Mouse (Mus musculus) heart, embryonic 16.5 days (tissue): Measurements from ENCODE around the gene Gnaq. TPM values are rescaled to one million over a fixed set of nuclear protein-coding genes. Genes with fewer than 3 reads are reported as not detected.

Source experiments
- ATAC-seq: fragments of 200-750 bp; cut with Nextera tagmentation; replicated peaks from 2 replicates; pipeline ENCODE4 v1.8.0; 2017; ENCODE audit warnings: moderate number of reproducible peaks; ENCODE audit not compliant: insufficient read depth, low FRiP score; ENCODE audit errors: extremely low read depth
- H3K27ac ChIP-seq: fragments of 300-500 bp; sonication (generic); 2 replicates; pipeline ENCODE4 v1.5.1; 2014; ENCODE audit warnings: mild to moderate bottlenecking, low read length, control low read depth, moderate library complexity
- H3K27me3 ChIP-seq: fragments of 300-500 bp; sonication (generic); 2 replicates; pipeline ENCODE4 v1.6.1; 2014; ENCODE audit warnings: low read length, mixed read lengths; ENCODE audit not compliant: control insufficient read depth, insufficient read depth
- H3K36me3 ChIP-seq: fragments of 300-500 bp; sonication (generic); 2 replicates; pipeline ENCODE4 v1.6.1; 2014; ENCODE audit not compliant: control insufficient read depth, insufficient read depth
- H3K4me1 ChIP-seq: fragments of 300-500 bp; sonication (generic); 2 replicates; pipeline ENCODE4 v1.6.1; 2014; ENCODE audit warnings: low read length, mixed read lengths; ENCODE audit not compliant: control insufficient read depth, insufficient read depth
- H3K4me2 ChIP-seq: fragments of 300-500 bp; sonication (generic); 2 replicates; pipeline ENCODE4 v1.6.1; 2014; ENCODE audit warnings: low read depth, mild to moderate bottlenecking, control low read depth, low read length
- H3K4me3 ChIP-seq: fragments of 300-500 bp; sonication (generic); 2 replicates; pipeline ENCODE4 v1.5.1; 2014; ENCODE audit warnings: mild to moderate bottlenecking, control low read depth, low read length
- H3K9ac ChIP-seq: fragments of 300-500 bp; sonication (generic); 2 replicates; pipeline ENCODE4 v1.6.1; 2014; ENCODE audit warnings: low read length, control low read depth
- H3K9me3 ChIP-seq: fragments of 300-500 bp; sonication (generic); replicated peaks from 2 replicates; pipeline ENCODE4 v1.6.1; 2016; ENCODE audit warnings: low read length; ENCODE audit not compliant: control insufficient read depth
- whole genome bisulfite sequencing: fragments of 180-500 bp; shearing (Covaris S2); extraction: QIAGEN DNeasy Blood & Tissue Kit; methylation state at CpG from one replicate; pipeline ENCODE4 v1.1.7; 2014; 5-methylcytosine and 5-hydroxymethylcytosine counted together
- polyA plus RNA-seq: library from polyadenylated mRNA; unstranded; fragments of >200 nt; fragmentation: Nextera tagmentation; extraction: Ambion mirVana; gene quantifications from 2 replicates; pipeline ENCODE4 v1.2.1, GENCODE M21; 2015

Gene Gnaq
- polyA plus RNA-seq, 1 experiment from 2014 or later: 20.5 TPM

DNA sequence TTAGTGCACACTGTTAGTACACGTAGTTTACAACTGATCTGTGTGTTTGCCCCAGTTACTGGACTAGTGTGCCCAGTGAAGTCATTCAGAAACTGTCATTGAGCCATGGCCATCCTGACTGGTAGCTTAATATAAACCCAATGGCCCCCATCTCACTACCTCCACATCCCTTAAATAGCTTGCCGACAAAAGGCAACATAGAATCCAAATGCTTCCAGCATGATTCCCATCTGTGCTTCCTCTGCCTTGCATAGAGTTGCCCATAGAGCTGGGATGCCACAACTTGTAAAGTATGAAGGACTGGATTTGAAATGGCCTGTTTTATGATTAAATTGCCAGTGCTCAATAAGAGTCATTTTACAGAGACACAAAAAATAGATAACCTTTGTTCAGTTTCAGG, 212.9 kb downstream of the Gnaq start:
- Histone ChIP-seq H3K4me1 (no peaks in the 10 kb centered on the region), H3K9ac (no peak overlapping the region), H3K27me3 (no peaks in the 10 kb centered on the region), H3K4me3 (no peak overlapping the region), H3K4me2 (no peak overlapping the region), H3K27ac (no peak overlapping the region), H3K9me3 (no peaks in the 10 kb centered on the region), H3K36me3 (no peaks in the 10 kb centered on the region)
- ATAC-seq: no peak
- 83% methylated on average over 2 of the region's 2 CpGs for WGBS

- Histone ChIP-seq H3K9ac (no peak overlapping the region), H3K4me3 (no peak overlapping the region), H3K9me3 (no peaks in the 10 kb centered on the region), H3K36me3 (no peaks in the 10 kb centered on the region), H3K27ac (no peak overlapping the region), H3K27me3 (no peaks in the 10 kb centered on the region), H3K4me2 (no peak overlapping the region), H3K4me1 (no peaks in the 10 kb centered on the region)
- 84% methylated on average over 3 of the region's 3 CpGs for WGBS
- no peak for ATAC-seq
Observed at GRCm38 (mm10) chr19:16347037-16347436, 214.4 kb downstream of the Gnaq start.

- no peak for ATAC-seq
- no peaks in the 10 kb centered on the region for H3K9me3 ChIP-seq
- no peak overlapping the region for H3K4me3 ChIP-seq
- H3K27me3 ChIP-seq: no peaks in the 10 kb centered on the region
- H3K9ac ChIP-seq: no peak overlapping the region
- no peak overlapping the region for H3K4me2 ChIP-seq
- H3K36me3 ChIP-seq: no peaks in the 10 kb centered on the region
- H3K4me1 ChIP-seq: no peaks in the 10 kb centered on the region
- no peak overlapping the region for H3K27ac ChIP-seq
Observed at GRCm38 (mm10) chr19:16353701-16354136, 221.1 kb downstream of the Gnaq start.

DNA sequence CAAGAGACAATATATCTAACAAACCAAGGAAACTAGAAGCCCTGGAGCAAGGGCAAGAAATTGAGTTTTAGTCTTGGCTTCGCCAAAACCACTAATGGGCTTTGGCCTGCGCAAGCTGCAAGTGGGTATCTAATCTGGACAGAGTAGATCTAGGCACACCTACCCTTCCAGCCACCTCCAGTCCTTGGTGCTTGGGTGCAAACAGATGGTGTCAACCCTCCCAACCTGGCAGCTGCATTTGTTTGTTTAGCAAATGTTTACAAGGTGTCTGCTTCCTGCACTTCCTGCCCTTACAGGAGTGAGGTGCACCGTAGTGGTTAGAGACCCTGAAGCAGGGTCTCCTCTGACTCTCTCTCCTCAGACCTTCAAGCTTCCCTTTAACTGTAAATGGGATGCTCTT, 225.5 kb downstream of the Gnaq start:
- no peak overlapping the region for H3K4me2 ChIP-seq
- WGBS: 80% methylated on average over 3 of the region's 3 CpGs
- no peak overlapping the region for H3K9ac ChIP-seq
- H3K4me1 ChIP-seq: no peaks in the 10 kb centered on the region
- no peak overlapping the region for H3K27ac ChIP-seq
- no peaks in the 10 kb centered on the region for H3K27me3 ChIP-seq
- no peaks in the 10 kb centered on the region for H3K9me3 ChIP-seq
- H3K4me3 ChIP-seq: no peak overlapping the region
- 0 out of 2 replicates have a peak, but pooled peaks cover 5% of the 10 kb centered on the region for H3K36me3 ChIP-seq
- no peak for ATAC-seq

- Histone ChIP-seq H3K9me3 (no peaks in the 10 kb centered on the region), H3K36me3 (0 out of 2 replicates have a peak, but pooled peaks cover 5% of the 10 kb centered on the region), H3K4me1 (no peaks in the 10 kb centered on the region), H3K9ac (no peak overlapping the region), H3K4me3 (no peak overlapping the region), H3K27me3 (no peaks in the 10 kb centered on the region), H3K27ac (no peak overlapping the region), H3K4me2 (no peak overlapping the region)
- ATAC-seq: no peak
- 68% methylated on average over 5 of the region's 5 CpGs for WGBS
Observed at GRCm38 (mm10) chr19:16358905-16359304, 226.3 kb downstream of the Gnaq start.

DNA sequence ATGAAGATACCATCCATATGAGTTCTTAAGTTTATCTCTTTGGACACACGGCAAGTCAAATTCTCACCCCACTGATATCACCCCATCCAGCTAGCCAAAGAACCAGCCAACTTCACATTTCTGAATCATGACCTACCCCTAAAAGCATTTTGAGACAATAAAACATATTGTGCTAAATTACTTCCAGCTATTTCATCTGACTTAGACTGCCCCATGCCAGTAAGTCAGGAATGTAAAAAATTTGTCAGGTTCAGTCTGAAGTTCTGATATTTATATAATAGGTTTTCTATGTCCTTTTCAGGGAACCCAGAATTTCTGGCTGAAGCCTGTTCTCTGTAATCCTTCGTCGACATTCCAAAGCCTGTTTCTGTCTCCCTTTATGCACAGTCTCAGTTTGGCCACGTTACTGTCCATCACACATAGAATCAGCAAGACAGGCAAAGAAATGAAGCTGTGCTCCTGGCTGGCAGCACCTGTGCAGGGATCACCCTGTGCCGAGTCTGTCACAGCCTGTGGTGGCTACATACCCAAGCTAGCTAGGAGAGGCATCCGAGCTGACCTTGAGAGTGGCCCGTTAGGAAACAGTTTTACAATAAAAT, 233.9 kb downstream of the Gnaq start:
- no peak overlapping the region for H3K9ac ChIP-seq
- H3K36me3 ChIP-seq: 0 out of 2 replicates have a peak, but pooled peaks cover 5% of the 10 kb centered on the region
- no peak overlapping the region for H3K4me3 ChIP-seq
- H3K27me3 ChIP-seq: no peaks in the 10 kb centered on the region
- no peak for ATAC-seq
- H3K9me3 ChIP-seq: no peaks in the 10 kb centered on the region
- H3K4me1 ChIP-seq: peaks cover 12% of the 10 kb centered on the region
- no peak overlapping the region for H3K4me2 ChIP-seq
- 57% methylated on average over 7 of the region's 7 CpGs for whole genome bisulfite sequencing
- H3K27ac ChIP-seq: no peak overlapping the region

- Histone ChIP-seq H3K4me1 (peaks cover 16% of the 10 kb centered on the region), H3K9ac (no peak overlapping the region), H3K36me3 (0 out of 2 replicates have a peak, but pooled peaks cover 2% of the 10 kb centered on the region), H3K9me3 (no peaks in the 10 kb centered on the region), H3K27ac (no peak overlapping the region), H3K4me2 (no peak overlapping the region), H3K4me3 (no peak overlapping the region), H3K27me3 (no peaks in the 10 kb centered on the region)
- ATAC-seq: no peak
- WGBS: 83% methylated on average over 10 of the region's 10 CpGs
Observed at GRCm38 (mm10) chr19:16367218-16367617, 234.6 kb downstream of the Gnaq start.

DNA sequence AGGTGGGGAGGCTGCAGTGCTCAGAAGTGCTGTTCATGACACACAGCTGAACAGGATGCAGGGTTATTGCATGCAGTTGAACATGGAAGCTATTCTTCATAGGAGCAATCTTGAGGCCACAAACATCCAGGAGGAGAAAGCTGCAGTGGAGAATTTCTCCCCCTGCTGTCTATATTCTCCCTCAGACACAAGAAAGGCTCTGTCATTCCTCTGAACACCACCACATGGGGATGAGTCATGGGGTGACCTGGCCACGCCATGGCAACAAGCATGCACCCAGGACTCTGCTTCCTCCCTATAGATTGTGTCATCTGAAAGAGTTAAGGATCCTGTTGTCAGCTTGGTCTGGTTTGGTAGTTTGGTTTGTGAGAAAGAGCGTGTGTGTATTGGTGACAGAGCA, 239.0 kb downstream of the Gnaq start:
- 65% methylated on average over 2 of the region's 2 CpGs for WGBS

DNA sequence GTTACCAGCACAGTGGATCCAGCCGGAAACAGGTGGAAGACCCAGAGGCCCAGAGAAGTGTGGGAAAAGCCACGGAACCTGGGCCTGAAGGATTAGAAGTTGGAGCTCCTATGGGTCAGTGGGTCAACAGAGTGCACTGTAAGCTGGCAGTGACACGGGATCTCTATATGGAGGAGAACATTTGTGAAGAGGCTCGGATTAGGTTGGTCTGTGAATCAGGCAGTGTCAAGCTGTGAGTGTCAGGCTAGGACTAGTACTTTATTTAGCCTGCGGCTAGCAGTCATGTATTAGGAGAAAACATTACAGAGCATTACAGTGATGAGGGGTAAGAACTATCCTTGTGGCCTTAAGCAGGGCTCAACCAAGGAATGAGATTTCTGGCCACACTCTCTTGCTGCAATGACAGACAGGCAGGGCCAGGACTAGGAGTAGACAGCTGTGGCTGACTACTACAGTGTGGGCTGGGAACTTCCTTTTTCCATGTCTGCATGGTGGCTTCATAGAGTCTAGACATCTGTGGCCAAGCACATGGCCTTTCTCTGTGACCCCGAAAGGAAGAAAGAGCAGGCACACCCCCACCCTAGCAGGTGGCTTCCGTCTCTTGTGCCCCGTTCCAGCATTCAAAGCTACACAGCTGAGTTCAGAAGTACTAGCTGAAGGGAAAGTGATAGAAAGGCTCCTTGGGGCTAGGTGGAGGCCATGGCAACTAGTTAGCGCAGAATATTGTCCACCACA, 240.3 kb downstream of the Gnaq start:
- H3K9me3 ChIP-seq: no peaks in the 10 kb centered on the region
- H3K4me1 ChIP-seq: peaks cover 20% of the 10 kb centered on the region
- no peak overlapping the region for H3K27ac ChIP-seq
- 71% methylated on average over 9 of the region's 9 CpGs for WGBS
- no peaks in the 10 kb centered on the region for H3K27me3 ChIP-seq
- H3K9ac ChIP-seq: no peak overlapping the region
- no peak overlapping the region for H3K4me3 ChIP-seq
- no peak overlapping the region for H3K4me2 ChIP-seq
- no peaks in the 10 kb centered on the region for H3K36me3 ChIP-seq
- peak; percentile 71 for ATAC-seq

More for the DNA sequence above, 239.0 kb downstream of the Gnaq start:
- H3K4me2 ChIP-seq: no peak overlapping the region
- H3K4me3 ChIP-seq: no peak overlapping the region
- no peaks in the 10 kb centered on the region for H3K36me3 ChIP-seq
- no peak for ATAC-seq
- H3K9ac ChIP-seq: no peak overlapping the region
- peaks cover 23% of the 10 kb centered on the region for H3K4me1 ChIP-seq
- H3K9me3 ChIP-seq: no peaks in the 10 kb centered on the region
- no peak overlapping the region for H3K27ac ChIP-seq
- H3K27me3 ChIP-seq: no peaks in the 10 kb centered on the region
